Mouse (Mus musculus): ENCODE data around the gene Ms4a5. TPM values are rescaled to one million over a fixed set of nuclear protein-coding genes. Genes with fewer than 3 reads are reported as not detected.

Ms4a5 gene
- total and polyA plus RNA-seq, 2 experiments from 2014 or later, result not detected

DNA sequence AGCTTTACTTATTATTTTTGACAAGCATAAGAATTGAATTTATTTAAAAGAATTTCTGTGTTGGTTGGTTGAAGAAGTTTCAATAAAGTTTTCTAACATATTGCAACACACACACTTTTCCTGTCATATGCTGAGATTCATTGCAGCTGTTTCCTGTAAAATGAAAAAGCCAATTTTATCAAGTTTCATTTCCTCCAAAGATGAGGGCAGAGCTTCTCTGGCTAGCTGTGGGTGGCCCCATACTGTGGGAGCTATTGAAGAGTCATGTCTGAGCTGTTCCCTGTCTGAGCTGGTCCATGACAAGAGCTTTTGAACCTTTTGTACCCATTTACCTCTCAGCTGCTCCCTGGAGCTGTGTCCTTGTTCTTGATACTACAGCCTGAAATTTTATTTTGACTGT lies 39.4 kb downstream of the Ms4a5 start:
- Histone ChIP-seq H3K4me2 (ENCODE audit: low read depth, low read length) (no peak overlapping the region), H3K27ac (ENCODE audit: low read depth) (no peak overlapping the region), H3K36me3 (replicated peaks; ENCODE audit: control insufficient read depth, insufficient read depth, low read length) (no peaks in the 10 kb centered on the region), H3K9ac (replicated peaks; ENCODE audit: low read depth, low read length) (no peak overlapping the region), H3K27me3 (ENCODE audit: control insufficient read depth, insufficient read depth, low read length) (no peaks in the 10 kb centered on the region), H3K9me3 (replicated peaks; ENCODE audit: control insufficient read depth, low read length) (no peaks in the 10 kb centered on the region), H3K4me3 (ENCODE audit: low read depth, low read length) (no peak overlapping the region), H3K4me1 (ENCODE audit: control insufficient read depth, insufficient read depth) (no peaks in the 10 kb centered on the region)
- no peak for ATAC-seq (ENCODE audit: insufficient read depth, low read depth)
- DNase-seq (ENCODE audit: low spot score), result peak; percentile 13
- TF ChIP-seq EP300 (IDR thresholded peaks at IDR 0.05; ENCODE audit: low read depth), result no peak
- TF ChIP-seq CTCF (IDR thresholded peaks at IDR 0.05; ENCODE audit: low read depth), result no peak

DNA sequence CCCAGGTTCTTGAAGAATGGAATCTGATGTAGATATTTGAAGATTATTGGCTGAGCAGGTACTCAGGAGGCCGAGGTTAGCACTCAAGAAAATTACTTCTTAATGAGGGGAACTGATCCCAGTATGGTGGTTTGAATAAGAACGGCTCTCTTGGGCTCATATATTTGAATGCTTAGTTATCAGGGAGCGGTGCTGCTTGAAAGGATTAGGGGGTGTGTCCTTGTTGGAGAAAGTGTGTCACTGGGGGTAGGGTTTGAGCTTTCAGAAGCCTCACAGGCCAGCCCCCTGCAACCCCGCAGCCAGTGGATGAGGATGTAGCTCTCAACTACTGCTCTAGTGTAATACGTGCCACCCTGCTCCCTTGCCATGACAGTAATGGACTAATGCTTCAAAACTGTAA lies 41.1 kb downstream of the Ms4a5 start:
- no peak for ATAC-seq (ENCODE audit: insufficient read depth, low read depth)
- H3K4me1 ChIP-seq (ENCODE audit: control insufficient read depth, insufficient read depth), result no peaks in the 10 kb centered on the region
- H3K9me3 ChIP-seq (replicated peaks; ENCODE audit: control insufficient read depth, low read length), result no peaks in the 10 kb centered on the region
- DNase-seq (ENCODE audit: low spot score), result no peak
- no peak overlapping the region for H3K9ac ChIP-seq (replicated peaks; ENCODE audit: low read depth, low read length)
- 52% methylated on average over 5 of the region's 5 CpGs for WGBS
- H3K4me2 ChIP-seq (ENCODE audit: low read depth, low read length), result no peak overlapping the region
- H3K4me3 ChIP-seq (ENCODE audit: low read depth, low read length), result no peak overlapping the region
- TF ChIP-seq EP300 (IDR thresholded peaks at IDR 0.05; ENCODE audit: low read depth) (no peak), CTCF (IDR thresholded peaks at IDR 0.05; ENCODE audit: low read depth) (no peak)
- H3K27ac ChIP-seq (ENCODE audit: low read depth), result no peak overlapping the region
- no peaks in the 10 kb centered on the region for H3K27me3 ChIP-seq (ENCODE audit: control insufficient read depth, insufficient read depth, low read length)
- no peaks in the 10 kb centered on the region for H3K36me3 ChIP-seq (replicated peaks; ENCODE audit: control insufficient read depth, insufficient read depth, low read length)

DNA sequence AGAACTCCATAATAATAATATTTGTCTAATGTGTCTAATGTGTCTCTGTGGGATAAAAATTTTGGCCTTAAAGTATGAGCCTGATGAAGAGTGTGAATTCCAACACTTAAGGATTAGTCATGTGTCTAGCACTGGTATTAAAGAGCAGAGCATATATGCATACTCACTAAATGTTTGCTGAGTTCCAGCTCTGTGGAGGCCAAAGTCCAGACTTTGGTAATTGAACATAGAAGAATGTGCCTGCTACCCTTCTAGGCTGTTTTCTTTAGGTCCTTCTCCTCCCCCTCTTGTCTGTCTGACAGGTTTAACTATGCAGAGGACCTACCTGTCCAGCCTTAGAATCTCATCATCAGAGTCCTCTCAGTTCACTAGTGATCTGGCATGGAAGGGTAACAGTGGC lies 47.9 kb downstream of the Ms4a5 start:
- DNase-seq (ENCODE audit: low spot score) (no peak), ATAC-seq (ENCODE audit: insufficient read depth, low read depth) (no peak)
- no peaks in the 10 kb centered on the region for H3K4me1 ChIP-seq (ENCODE audit: control insufficient read depth, insufficient read depth)
- H3K9me3 ChIP-seq (replicated peaks; ENCODE audit: control insufficient read depth, low read length), result no peaks in the 10 kb centered on the region
- H3K9ac ChIP-seq (replicated peaks; ENCODE audit: low read depth, low read length), result no peak overlapping the region
- TF ChIP-seq EP300 (IDR thresholded peaks at IDR 0.05; ENCODE audit: low read depth) (no peak), CTCF (IDR thresholded peaks at IDR 0.05; ENCODE audit: low read depth) (no peak)
- H3K4me3 ChIP-seq (ENCODE audit: low read depth, low read length), result no peak overlapping the region
- no peaks in the 10 kb centered on the region for H3K36me3 ChIP-seq (replicated peaks; ENCODE audit: control insufficient read depth, insufficient read depth, low read length)
- H3K4me2 ChIP-seq (ENCODE audit: low read depth, low read length), result no peak overlapping the region
- no peak overlapping the region for H3K27ac ChIP-seq (ENCODE audit: low read depth)
- H3K27me3 ChIP-seq (ENCODE audit: control insufficient read depth, insufficient read depth, low read length), result no peaks in the 10 kb centered on the region

DNA sequence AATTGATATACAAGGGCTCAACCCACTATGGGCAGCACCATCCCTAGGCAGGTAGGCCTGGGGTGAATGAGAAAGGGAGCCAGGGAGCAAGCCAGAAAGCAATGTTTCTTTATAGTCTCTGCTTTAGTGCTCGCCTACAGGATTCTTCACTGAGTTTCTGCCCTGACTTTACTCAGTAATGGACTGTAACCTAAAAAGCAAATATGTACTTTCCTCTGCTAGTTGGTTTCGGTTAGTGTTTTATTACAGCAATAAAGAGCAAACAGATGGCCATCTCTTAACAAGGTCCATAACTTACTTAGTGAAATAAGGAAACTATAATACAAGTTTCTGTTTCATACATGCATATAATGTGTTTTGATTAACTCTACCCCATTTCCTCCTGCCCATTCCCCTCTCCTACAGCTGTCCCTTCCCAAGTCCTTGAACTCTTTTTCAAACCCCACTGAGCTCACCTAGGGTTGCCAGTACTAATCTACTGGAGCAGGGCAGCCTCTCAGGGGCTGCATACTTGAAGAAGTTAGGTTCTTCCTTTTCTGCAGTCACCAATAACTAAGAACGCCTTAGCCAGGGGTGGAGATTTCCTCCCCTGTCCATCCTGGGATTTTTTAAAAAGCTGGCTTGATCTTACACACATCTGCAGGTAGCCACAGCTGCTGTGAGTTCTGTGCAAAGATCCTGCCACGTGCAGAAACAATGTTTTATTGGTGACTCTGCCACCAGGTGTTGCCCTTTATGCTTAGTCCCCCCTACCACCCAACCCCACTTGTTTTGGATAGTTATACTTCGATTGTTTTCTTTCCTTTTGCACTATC lies 48.5 kb downstream of the Ms4a5 start:
- Histone ChIP-seq H3K9me3 (replicated peaks; ENCODE audit: control insufficient read depth, low read length) (no peaks in the 10 kb centered on the region), H3K4me2 (ENCODE audit: low read depth, low read length) (no peak overlapping the region), H3K4me1 (ENCODE audit: control insufficient read depth, insufficient read depth) (no peaks in the 10 kb centered on the region), H3K27me3 (ENCODE audit: control insufficient read depth, insufficient read depth, low read length) (no peaks in the 10 kb centered on the region), H3K27ac (ENCODE audit: low read depth) (no peak overlapping the region), H3K9ac (replicated peaks; ENCODE audit: low read depth, low read length) (no peak overlapping the region), H3K4me3 (ENCODE audit: low read depth, low read length) (no peak overlapping the region), H3K36me3 (replicated peaks; ENCODE audit: control insufficient read depth, insufficient read depth, low read length) (no peaks in the 10 kb centered on the region)
- 55% methylated on average over 5 of the region's 5 CpGs for WGBS
- TF ChIP-seq CTCF (IDR thresholded peaks at IDR 0.05; ENCODE audit: low read depth) (no peak), EP300 (IDR thresholded peaks at IDR 0.05; ENCODE audit: low read depth) (no peak)
- no peak for DNase-seq (ENCODE audit: low spot score)
- ATAC-seq (ENCODE audit: insufficient read depth, low read depth), result no peak

DNA sequence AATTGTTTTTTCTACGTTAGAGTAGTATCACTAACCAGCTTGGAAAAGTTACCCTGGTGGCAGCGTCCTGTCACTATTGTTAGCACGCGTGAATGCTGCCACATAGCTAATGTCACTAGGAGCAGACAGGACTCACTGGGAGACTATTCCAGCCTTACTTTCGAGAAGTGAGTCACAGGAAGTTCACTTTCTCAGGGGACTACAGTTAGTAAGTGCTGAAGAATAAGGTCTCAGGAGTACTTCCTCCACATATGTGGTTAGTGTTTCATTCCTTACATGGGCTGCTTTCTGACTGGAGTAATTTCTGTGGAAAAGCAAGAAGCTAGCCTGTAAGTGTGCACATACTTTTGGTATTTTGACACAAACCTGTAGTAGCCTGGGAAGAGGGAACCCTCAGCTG lies 49.4 kb downstream of the Ms4a5 start:
- Histone ChIP-seq H3K4me1 (ENCODE audit: control insufficient read depth, insufficient read depth) (no peaks in the 10 kb centered on the region), H3K9ac (replicated peaks; ENCODE audit: low read depth, low read length) (no peak overlapping the region), H3K36me3 (replicated peaks; ENCODE audit: control insufficient read depth, insufficient read depth, low read length) (no peaks in the 10 kb centered on the region), H3K27ac (ENCODE audit: low read depth) (no peak overlapping the region), H3K4me2 (ENCODE audit: low read depth, low read length) (no peak overlapping the region), H3K27me3 (ENCODE audit: control insufficient read depth, insufficient read depth, low read length) (no peaks in the 10 kb centered on the region), H3K9me3 (replicated peaks; ENCODE audit: control insufficient read depth, low read length) (no peaks in the 10 kb centered on the region), H3K4me3 (ENCODE audit: low read depth, low read length) (no peak overlapping the region)
- DNase-seq (ENCODE audit: low spot score) (no peak), ATAC-seq (ENCODE audit: insufficient read depth, low read depth) (no peak)
- WGBS, result 54% methylated on average over 5 of the region's 5 CpGs
- no peak for TF ChIP-seq CTCF (IDR thresholded peaks at IDR 0.05; ENCODE audit: low read depth)
- TF ChIP-seq EP300 (IDR thresholded peaks at IDR 0.05; ENCODE audit: low read depth), result no peak

DNA sequence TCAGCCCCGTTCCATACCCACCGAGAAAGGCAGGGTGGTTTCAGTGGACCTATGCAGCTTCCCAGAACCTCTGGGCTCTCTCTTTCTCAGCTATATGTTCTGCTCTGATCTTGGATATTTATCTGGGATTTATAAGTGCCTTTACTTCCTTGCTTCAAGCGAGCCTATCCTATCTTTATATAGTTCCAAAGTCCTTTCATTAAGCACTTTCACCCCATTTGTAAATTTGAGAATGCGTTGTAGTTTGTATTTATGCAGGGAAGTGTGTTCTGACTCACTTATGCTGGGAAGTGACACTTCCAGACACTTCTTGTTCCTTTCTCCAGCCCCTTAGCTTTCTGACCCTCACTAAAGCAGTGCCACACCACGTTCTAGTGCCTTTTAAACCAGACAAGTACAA lies 51.3 kb downstream of the Ms4a5 start, which contains the start of gene Ms4a12:
TSS of gene Ms4a12 (minus strand) at position 101 of the 400 bp plus-strand sequence.
- TF ChIP-seq EP300 (IDR thresholded peaks at IDR 0.05; ENCODE audit: low read depth), result no peak
- no peak for TF ChIP-seq CTCF (IDR thresholded peaks at IDR 0.05; ENCODE audit: low read depth)
- H3K9me3 ChIP-seq (replicated peaks; ENCODE audit: control insufficient read depth, low read length), result no peaks in the 10 kb centered on the region
- WGBS, result 57% methylated on average over 5 of the region's 5 CpGs
- no peak within 1 kb of the TSS for H3K4me3 ChIP-seq (ENCODE audit: low read depth, low read length)
- no peak within 1 kb of the TSS for H3K9ac ChIP-seq (replicated peaks; ENCODE audit: low read depth, low read length)
- H3K27me3 ChIP-seq (ENCODE audit: control insufficient read depth, insufficient read depth, low read length), result no peaks in the 10 kb centered on the region
- DNase-seq (ENCODE audit: low spot score) (no peak), ATAC-seq (ENCODE audit: insufficient read depth, low read depth) (no peak)
- no peak within 1 kb of the TSS for H3K4me2 ChIP-seq (ENCODE audit: low read depth, low read length)
- no peaks in the 10 kb centered on the region for H3K36me3 ChIP-seq (replicated peaks; ENCODE audit: control insufficient read depth, insufficient read depth, low read length)
- no peak within 1 kb of the TSS for H3K27ac ChIP-seq (ENCODE audit: low read depth)
- no peaks in the 10 kb centered on the region for H3K4me1 ChIP-seq (ENCODE audit: control insufficient read depth, insufficient read depth)

Other genes starting within 250 kb of the Ms4a5 start
- gene Ms4a8a, start 202.8 kb downstream of the Ms4a5 start, total RNA-seq (2014; rRNA removed; ENCODE audit: low replicate concordance), result not detected in 2 replicates
- not detected in 2 replicates for gene Ms4a8a, start 202.8 kb downstream of the Ms4a5 start, polyA plus RNA-seq (2015; fragmentation: Nextera tagmentation; extraction: Ambion mirVana)
- gene 1700017D01Rik, start 153.0 kb downstream of the Ms4a5 start, total RNA-seq (2014; rRNA removed; ENCODE audit: low replicate concordance), result not detected in 2 replicates
- not detected in 2 replicates for gene 1700017D01Rik, start 153.0 kb downstream of the Ms4a5 start, polyA plus RNA-seq (2015; fragmentation: Nextera tagmentation; extraction: Ambion mirVana)
- not detected in 2 replicates for gene 1700025F22Rik, start 118.6 kb downstream of the Ms4a5 start, total RNA-seq (2014; rRNA removed; ENCODE audit: low replicate concordance)
- not detected in 2 replicates for gene 1700025F22Rik, start 118.6 kb downstream of the Ms4a5 start, polyA plus RNA-seq (2015; fragmentation: Nextera tagmentation; extraction: Ambion mirVana)
- not detected in 2 replicates for gene Ms4a13, start 87.1 kb downstream of the Ms4a5 start, total RNA-seq (2014; rRNA removed; ENCODE audit: low replicate concordance)
- not detected in 2 replicates for gene Ms4a13, start 87.1 kb downstream of the Ms4a5 start, polyA plus RNA-seq (2015; fragmentation: Nextera tagmentation; extraction: Ambion mirVana)
- gene Ms4a12, start 51.4 kb downstream of the Ms4a5 start, total RNA-seq (2014; rRNA removed; ENCODE audit: low replicate concordance), result not detected in 2 replicates
- not detected in 2 replicates for gene Ms4a12, start 51.4 kb downstream of the Ms4a5 start, polyA plus RNA-seq (2015; fragmentation: Nextera tagmentation; extraction: Ambion mirVana)
- gene Ms4a1, start 17.6 kb downstream of the Ms4a5 start, total RNA-seq (2014; rRNA removed; ENCODE audit: low replicate concordance), result 0.61 TPM in 1 of 2 replicates, not detected in the other
- gene Ms4a1, start 17.6 kb downstream of the Ms4a5 start, polyA plus RNA-seq (2015; fragmentation: Nextera tagmentation; extraction: Ambion mirVana), result 0.19 and 0.25 TPM in 2 replicates
- not detected in 2 replicates for gene Ms4a14, start 30.6 kb upstream of the Ms4a5 start, total RNA-seq (2014; rRNA removed; ENCODE audit: low replicate concordance)
- 0.03 and 0.04 TPM in 2 replicates for gene Ms4a14, start 30.6 kb upstream of the Ms4a5 start, polyA plus RNA-seq (2015; fragmentation: Nextera tagmentation; extraction: Ambion mirVana)
- gene Ms4a7, start 52.3 kb upstream of the Ms4a5 start, total RNA-seq (2014; rRNA removed; ENCODE audit: low replicate concordance), result 1.9 TPM in 1 of 2 replicates, not detected in the other
- 5.6 and 5.8 TPM in 2 replicates for gene Ms4a7, start 52.3 kb upstream of the Ms4a5 start, polyA plus RNA-seq (2015; fragmentation: Nextera tagmentation; extraction: Ambion mirVana)
- gene Ms4a4a, start 91.7 kb upstream of the Ms4a5 start, total RNA-seq (2014; rRNA removed; ENCODE audit: low replicate concordance), result 3.4 TPM in 1 of 2 replicates, not detected in the other
- gene Ms4a4a, start 91.7 kb upstream of the Ms4a5 start, polyA plus RNA-seq (2015; fragmentation: Nextera tagmentation; extraction: Ambion mirVana), result 3.2 and 3.7 TPM in 2 replicates
- gene Ms4a4c, start 120.9 kb upstream of the Ms4a5 start, total RNA-seq (2014; rRNA removed; ENCODE audit: low replicate concordance), result 0.46 TPM in 1 of 2 replicates, not detected in the other
- 0.65 and 0.94 TPM in 2 replicates for gene Ms4a4c, start 120.9 kb upstream of the Ms4a5 start, polyA plus RNA-seq (2015; fragmentation: Nextera tagmentation; extraction: Ambion mirVana)
- 0.19 TPM in 1 of 2 replicates, not detected in the other for gene Ms4a4b, start 159.7 kb upstream of the Ms4a5 start, total RNA-seq (2014; rRNA removed; ENCODE audit: low replicate concordance)
- gene Ms4a4b, start 159.7 kb upstream of the Ms4a5 start, polyA plus RNA-seq (2015; fragmentation: Nextera tagmentation; extraction: Ambion mirVana), result 0.23 and 0.30 TPM in 2 replicates
- gene Ms4a6c, start 185.5 kb upstream of the Ms4a5 start, total RNA-seq (2014; rRNA removed; ENCODE audit: low replicate concordance), result 1.4 and 14.5 TPM in 2 replicates
- 4.0 and 4.1 TPM in 2 replicates for gene Ms4a6c, start 185.5 kb upstream of the Ms4a5 start, polyA plus RNA-seq (2015; fragmentation: Nextera tagmentation; extraction: Ambion mirVana)
- gene Gm8369, start 202.1 kb upstream of the Ms4a5 start, total RNA-seq (2014; rRNA removed; ENCODE audit: low replicate concordance), result not detected in 2 replicates
- gene Gm8369, start 202.1 kb upstream of the Ms4a5 start, polyA plus RNA-seq (2015; fragmentation: Nextera tagmentation; extraction: Ambion mirVana), result 0.08 TPM in 1 of 2 replicates, not detected in the other
- 3.5 and 15.3 TPM in 2 replicates for gene Ms4a6b, start 232.6 kb upstream of the Ms4a5 start, total RNA-seq (2014; rRNA removed; ENCODE audit: low replicate concordance)
- gene Ms4a6b, start 232.6 kb upstream of the Ms4a5 start, polyA plus RNA-seq (2015; fragmentation: Nextera tagmentation; extraction: Ambion mirVana), result 2.5 and 2.8 TPM in 2 replicates

Data from heart, postnatal 0 days (tissue).